Mouse (Mus musculus) limb, embryonic 13.5 days (tissue): Measurements from ENCODE around the gene Slc27a1. TPM values are rescaled to one million over a fixed set of nuclear protein-coding genes. Genes with fewer than 3 reads are reported as not detected.

Experiments
- ATAC-seq: fragments of 200-750 bp; cut with Nextera tagmentation; 2 replicates; pipeline ENCODE4 v1.8.0; 2017; ENCODE audit warnings: low read depth, moderate number of reproducible peaks, moderate TSS enrichment; ENCODE audit not compliant: low FRiP score
- H3K27ac ChIP-seq: fragments of 300-500 bp; sonication (generic); 2 replicates; pipeline ENCODE4 v1.5.1; 2015; ENCODE audit warnings: inconsistent platforms, mild to moderate bottlenecking, moderate library complexity
- H3K27me3 ChIP-seq: fragments of 300-500 bp; sonication (generic); 2 replicates; pipeline ENCODE4 v1.6.1; 2015; ENCODE audit warnings: mild to moderate bottlenecking, inconsistent platforms
- H3K36me3 ChIP-seq: fragments of 300-500 bp; sonication (generic); 2 replicates; pipeline ENCODE4 v1.6.1; 2015; ENCODE audit warnings: inconsistent platforms, mild to moderate bottlenecking, moderate library complexity
- H3K4me1 ChIP-seq: fragments of 300-500 bp; sonication (generic); 2 replicates; pipeline ENCODE4 v1.6.1; 2015; ENCODE audit warnings: inconsistent platforms
- H3K4me2 ChIP-seq: fragments of 300-500 bp; sonication (generic); replicated peaks from 2 replicates; pipeline ENCODE4 v1.6.1; 2015; ENCODE audit warnings: inconsistent platforms, mild to moderate bottlenecking, moderate library complexity
- H3K4me3 ChIP-seq: fragments of 300-500 bp; sonication (generic); 2 replicates; pipeline ENCODE4 v1.5.1; 2015; ENCODE audit warnings: moderate library complexity, mild to moderate bottlenecking, inconsistent platforms
- H3K9ac ChIP-seq: fragments of 300-500 bp; sonication (generic); 2 replicates; pipeline ENCODE4 v1.6.1; 2015; ENCODE audit warnings: mild to moderate bottlenecking, inconsistent platforms
- H3K9me3 ChIP-seq: fragments of 300-500 bp; sonication (generic); 2 replicates; pipeline ENCODE4 v1.6.1; 2016; ENCODE audit warnings: inconsistent platforms
- WGBS: fragments of 180-500 bp; shearing (Covaris S2); methylation state at CpG from one replicate; pipeline ENCODE4 v1.1.7; 2015; 5-methylcytosine and 5-hydroxymethylcytosine counted together
- polyA plus RNA-seq: library from polyadenylated mRNA; unstranded; fragments of >200 nt; fragmentation: Nextera tagmentation; extraction: Ambion mirVana; gene quantifications from 2 replicates; pipeline ENCODE4 v1.2.1, GENCODE M21; 2015

The Slc27a1 gene
- polyA plus RNA-seq, 1 experiment from 2014 or later: 52.3 TPM

- H3K27ac ChIP-seq: peak within 1 kb of the TSS; percentile 48; the same call in 1 of the 2 replicates
- H3K9ac ChIP-seq: peak within 1 kb of the TSS; percentile 60
- no peaks in the 10 kb centered on the region for H3K36me3 ChIP-seq
- H3K27me3 ChIP-seq: peaks cover 9% of the 10 kb centered on the region; the same call in 1 of the 2 replicates
- 1% methylated on average over 37 of the region's 37 CpGs for WGBS
- peak within 1 kb of the TSS; percentile 71 for H3K4me2 ChIP-seq
- no peaks in the 10 kb centered on the region for H3K9me3 ChIP-seq
- ATAC-seq: peak; percentile 88
- H3K4me1 ChIP-seq: peaks cover 13% of the 10 kb centered on the region
- peak within 1 kb of the TSS; percentile 48 for H3K4me3 ChIP-seq
These were observed 31.4 kb upstream of the Slc27a1 start, which contains the start of gene Bst2 for GRCm38 (mm10) chr8:71537028-71537867. Bst2 (minus strand) TSS chr8:71537456.

- Histone ChIP-seq H3K4me2 (peak within 1 kb of the TSS; percentile 79), H3K4me3 (peak within 1 kb of the TSS; percentile 82), H3K36me3 (peaks cover 27% of the 10 kb centered on the region), H3K27me3 (0 out of 2 replicates have a peak, but pooled peaks cover 3% of the 10 kb centered on the region), H3K27ac (no peak within 1 kb of the TSS), H3K4me1 (peaks cover 14% of the 10 kb centered on the region), H3K9ac (peak within 1 kb of the TSS; percentile 79), H3K9me3 (no peaks in the 10 kb centered on the region)
- under 1% methylated on average over 53 of the region's 55 CpGs for WGBS
- peak; percentile 95 for ATAC-seq
These were observed 25.9 kb upstream of the Slc27a1 start, which contains the start of gene Mvb12a for GRCm38 (mm10) chr8:71542632-71543343. Mvb12a (plus strand) TSS chr8:71542922.

- WGBS: 86% methylated on average over 9 of the region's 9 CpGs
- no peak overlapping the region for H3K27ac ChIP-seq
- H3K36me3 ChIP-seq: peaks cover 36% of the 10 kb centered on the region
- peaks cover 8% of the 10 kb centered on the region for H3K4me1 ChIP-seq
- no peak for ATAC-seq
- peak overlapping the region; percentile 79 for H3K9ac ChIP-seq
- H3K4me3 ChIP-seq: peak overlapping the region; percentile 82
- H3K27me3 ChIP-seq: 0 out of 2 replicates have a peak, but pooled peaks cover 3% of the 10 kb centered on the region
- no peaks in the 10 kb centered on the region for H3K9me3 ChIP-seq
- H3K4me2 ChIP-seq: peak overlapping the region; percentile 79
These were observed 24.9 kb upstream of the Slc27a1 start for GRCm38 (mm10) chr8:71543755-71544154.

GRCm38 (mm10) chr8:71545053-71545452, 23.6 kb upstream of the Slc27a1 start:
- Histone ChIP-seq H3K27ac (no peak overlapping the region), H3K27me3 (0 out of 2 replicates have a peak, but pooled peaks cover under 1% of the 10 kb centered on the region)
- no peak for ATAC-seq

GRCm38 (mm10) chr8:71547590-71547989, 21.1 kb upstream of the Slc27a1 start:
- Histone ChIP-seq H3K9ac (no peak overlapping the region), H3K4me2 (no peak overlapping the region), H3K4me3 (no peak overlapping the region), H3K4me1 (peaks cover 8% of the 10 kb centered on the region), H3K36me3 (peaks cover 37% of the 10 kb centered on the region), H3K27ac (no peak overlapping the region), H3K27me3 (no peaks in the 10 kb centered on the region), H3K9me3 (no peaks in the 10 kb centered on the region)
- WGBS: 88% methylated on average over 7 of the region's 7 CpGs
- no peak for ATAC-seq

More at GRCm38 (mm10) chr8:71545053-71545452, 23.6 kb upstream of the Slc27a1 start:
- 86% methylated on average over 11 of the region's 11 CpGs for WGBS
- Histone ChIP-seq H3K4me2 (no peak overlapping the region), H3K36me3 (peaks cover 37% of the 10 kb centered on the region), H3K4me1 (peaks cover 8% of the 10 kb centered on the region), H3K4me3 (no peak overlapping the region), H3K9ac (no peak overlapping the region), H3K9me3 (no peaks in the 10 kb centered on the region)

- peaks cover 11% of the 10 kb centered on the region for H3K27me3 ChIP-seq
- H3K27ac ChIP-seq: no peak overlapping the region
- no peak overlapping the region for H3K9ac ChIP-seq
- no peaks in the 10 kb centered on the region for H3K4me1 ChIP-seq
- H3K4me2 ChIP-seq: no peak overlapping the region
- ATAC-seq: no peak
- no peak overlapping the region for H3K4me3 ChIP-seq
- H3K9me3 ChIP-seq: no peaks in the 10 kb centered on the region
- H3K36me3 ChIP-seq: peaks cover 29% of the 10 kb centered on the region
- 76% methylated on average over 7 of the region's 7 CpGs for WGBS
These were observed 17.9 kb upstream of the Slc27a1 start for GRCm38 (mm10) chr8:71550754-71551153.

GRCm38 (mm10) chr8:71552770-71553169, 15.9 kb upstream of the Slc27a1 start:
- WGBS: 43% methylated on average over 6 of the region's 6 CpGs
- H3K4me1 ChIP-seq: no peaks in the 10 kb centered on the region
- no peak for ATAC-seq
- no peak overlapping the region for H3K4me2 ChIP-seq
- H3K9me3 ChIP-seq: no peaks in the 10 kb centered on the region
- H3K27ac ChIP-seq: no peak overlapping the region
- no peak overlapping the region for H3K9ac ChIP-seq
- H3K36me3 ChIP-seq: peaks cover 10% of the 10 kb centered on the region
- H3K4me3 ChIP-seq: no peak overlapping the region
- peaks cover 32% of the 10 kb centered on the region for H3K27me3 ChIP-seq

- 69% methylated on average over 6 of the region's 6 CpGs for WGBS
- no peak for ATAC-seq
- Histone ChIP-seq H3K9ac (no peak overlapping the region), H3K9me3 (no peaks in the 10 kb centered on the region), H3K4me1 (peaks cover 9% of the 10 kb centered on the region), H3K27ac (no peak overlapping the region), H3K4me2 (no peak overlapping the region), H3K27me3 (peaks cover 44% of the 10 kb centered on the region), H3K36me3 (no peaks in the 10 kb centered on the region), H3K4me3 (no peak overlapping the region)
These were observed 14.7 kb upstream of the Slc27a1 start for GRCm38 (mm10) chr8:71554001-71554400.

GRCm38 (mm10) chr8:71554644-71555043, 14.0 kb upstream of the Slc27a1 start:
- Histone ChIP-seq H3K4me3 (no peak overlapping the region), H3K4me2 (no peak overlapping the region), H3K9ac (no peak overlapping the region), H3K36me3 (no peaks in the 10 kb centered on the region), H3K27ac (no peak overlapping the region), H3K4me1 (peaks cover 10% of the 10 kb centered on the region), H3K9me3 (no peaks in the 10 kb centered on the region), H3K27me3 (peaks cover 50% of the 10 kb centered on the region)
- WGBS: 84% methylated on average over 2 of the region's 2 CpGs
- ATAC-seq: no peak

- Histone ChIP-seq H3K27ac (no peak within 1 kb of the TSS), H3K4me1 (peaks cover 20% of the 10 kb centered on the region), H3K27me3 (peaks cover 87% of the 10 kb centered on the region), H3K4me2 (peak within 1 kb of the TSS; percentile 67), H3K9me3 (no peaks in the 10 kb centered on the region), H3K9ac (peak within 1 kb of the TSS; percentile 56; the same call in 1 of the 2 replicates), H3K36me3 (no peaks in the 10 kb centered on the region), H3K4me3 (peak within 1 kb of the TSS; percentile 43)
- 4% methylated on average over 70 of the region's 70 CpGs for WGBS
- peak; percentile 1; the same call in 1 of the 2 replicates for ATAC-seq
These were observed 10.4 kb upstream of the Slc27a1 start, which contains the start of gene Tmem221 for GRCm38 (mm10) chr8:71558071-71558957. Tmem221 (minus strand) TSS chr8:71558871.

GRCm38 (mm10) chr8:71558958-71559690, 9.6 kb upstream of the Slc27a1 start:
- Histone ChIP-seq H3K9ac (peak overlapping the region; percentile 56; the same call in 1 of the 2 replicates), H3K4me3 (peak overlapping the region; percentile 43), H3K4me2 (peak overlapping the region; percentile 67), H3K27ac (no peak overlapping the region), H3K36me3 (no peaks in the 10 kb centered on the region), H3K4me1 (peaks cover 20% of the 10 kb centered on the region), H3K9me3 (peaks cover 4% of the 10 kb centered on the region), H3K27me3 (peaks cover 94% of the 10 kb centered on the region)
- peak; percentile 22; the same call in 1 of the 2 replicates for ATAC-seq
- WGBS: 3% methylated on average over 24 of the region's 24 CpGs
